Mouse (Mus musculus) embryonic facial prominence, embryonic 14.5 days (tissue): ENCODE measurements around the gene Aste1. TPM values are rescaled to one million over a fixed set of nuclear protein-coding genes. Genes with fewer than 3 reads are reported as not detected.

ENCODE experiments used
- ATAC-seq: fragments of 200-750 bp; cut with Nextera tagmentation; 2 replicates; pipeline ENCODE4 v1.8.0; 2017; ENCODE audit warnings: low read depth, moderate number of reproducible peaks, moderate TSS enrichment
- DNase-seq: peaks from one replicate; pipeline ENCODE4 v3.0.0-alpha.2; 2015; ENCODE audit warnings: low spot score
- H3K27ac ChIP-seq: fragments of 300-500 bp; sonication (generic); replicated peaks from 2 replicates; pipeline ENCODE4 v1.5.1; 2014; ENCODE audit warnings: low read depth, mild to moderate bottlenecking, low read length, moderate library complexity
- H3K27me3 ChIP-seq: fragments of 300-500 bp; sonication (generic); replicated peaks from 2 replicates; pipeline ENCODE4 v1.6.1; 2014; ENCODE audit warnings: low read length; ENCODE audit not compliant: control insufficient read depth, insufficient read depth
- H3K36me3 ChIP-seq: fragments of 300-500 bp; sonication (generic); 2 replicates; pipeline ENCODE4 v1.6.1; 2014; ENCODE audit warnings: low read length, mixed read lengths; ENCODE audit not compliant: control insufficient read depth, insufficient read depth
- H3K4me1 ChIP-seq: fragments of 300-500 bp; sonication (generic); 2 replicates; pipeline ENCODE4 v1.6.1; 2014; ENCODE audit warnings: antibody characterized with exemption, low read length; ENCODE audit not compliant: control insufficient read depth, insufficient read depth
- H3K4me2 ChIP-seq: fragments of 300-500 bp; sonication (generic); 2 replicates; pipeline ENCODE4 v1.6.1; 2014; ENCODE audit warnings: low read depth, mild to moderate bottlenecking, low read length, moderate library complexity, mixed read lengths
- H3K4me3 ChIP-seq: fragments of 300-500 bp; sonication (generic); 2 replicates; pipeline ENCODE4 v1.5.1; 2014; ENCODE audit warnings: low read depth, mild to moderate bottlenecking, low read length
- H3K9ac ChIP-seq: fragments of 300-500 bp; sonication (generic); 2 replicates; pipeline ENCODE4 v1.6.1; 2014; ENCODE audit warnings: low read depth, mild to moderate bottlenecking, low read length, moderate library complexity, mixed read lengths
- H3K9me3 ChIP-seq: fragments of 300-500 bp; sonication (generic); 2 replicates; pipeline ENCODE4 v1.6.1; 2016; ENCODE audit warnings: low read length; ENCODE audit not compliant: control insufficient read depth
- WGBS: fragments of 180-500 bp; shearing (Covaris S2); extraction: QIAGEN DNeasy Blood & Tissue Kit; methylation state at CpG from one replicate; pipeline ENCODE4 v1.1.7; 2014; 5-methylcytosine and 5-hydroxymethylcytosine counted together
- polyA plus RNA-seq: library from polyadenylated mRNA; unstranded; fragments of >200 nt; fragmentation: Nextera tagmentation; extraction: Ambion mirVana; gene quantifications from 2 replicates; pipeline ENCODE4 v1.2.1, GENCODE M21; 2014

Gene Aste1
- polyA plus RNA-seq, 1 experiment from 2014 or later = 12.3 TPM

- ATAC-seq = no peak
- no peak overlapping the region for H3K4me3 ChIP-seq
- no peaks in the 10 kb centered on the region for H3K4me1 ChIP-seq
- H3K4me2 ChIP-seq = no peak overlapping the region
- 65% methylated on average over 7 of the region's 7 CpGs for WGBS
- no peaks in the 10 kb centered on the region for H3K27me3 ChIP-seq
- H3K9me3 ChIP-seq = no peaks in the 10 kb centered on the region
- H3K9ac ChIP-seq = no peak overlapping the region
- no peak overlapping the region for H3K27ac ChIP-seq
- no peak for DNase-seq
- no peaks in the 10 kb centered on the region for H3K36me3 ChIP-seq
Observed at GRCm38 (mm10) chr9:105376411-105376810, 18.8 kb upstream of the Aste1 start.

- ATAC-seq = no peak
- Histone ChIP-seq H3K9me3 (no peaks in the 10 kb centered on the region), H3K4me3 (no peak overlapping the region), H3K9ac (no peak overlapping the region), H3K27me3 (no peaks in the 10 kb centered on the region), H3K27ac (no peak overlapping the region), H3K4me2 (no peak overlapping the region), H3K4me1 (no peaks in the 10 kb centered on the region), H3K36me3 (no peaks in the 10 kb centered on the region)
- DNase-seq = no peak
- 75% methylated on average over 7 of the region's 7 CpGs for WGBS
Observed at GRCm38 (mm10) chr9:105376954-105377530, 18.1 kb upstream of the Aste1 start.

GRCm38 (mm10) chr9:105377622-105378021, 17.6 kb upstream of the Aste1 start:
- Histone ChIP-seq H3K4me2 (no peak overlapping the region), H3K27ac (no peak overlapping the region), H3K4me3 (no peak overlapping the region), H3K9ac (no peak overlapping the region), H3K27me3 (no peaks in the 10 kb centered on the region), H3K4me1 (no peaks in the 10 kb centered on the region), H3K36me3 (no peaks in the 10 kb centered on the region), H3K9me3 (no peaks in the 10 kb centered on the region)
- ATAC-seq (no peak), DNase-seq (no peak)
- WGBS = 57% methylated on average over 3 of the region's 3 CpGs

- no peak overlapping the region for H3K9ac ChIP-seq
- no peaks in the 10 kb centered on the region for H3K36me3 ChIP-seq
- WGBS = 70% methylated on average over 8 of the region's 8 CpGs
- no peak for DNase-seq
- no peaks in the 10 kb centered on the region for H3K4me1 ChIP-seq
- H3K27me3 ChIP-seq = no peaks in the 10 kb centered on the region
- H3K4me2 ChIP-seq = no peak overlapping the region
- no peak; the same call in 1 of the 2 replicates for ATAC-seq
- H3K27ac ChIP-seq = no peak overlapping the region
- no peaks in the 10 kb centered on the region for H3K9me3 ChIP-seq
- no peak overlapping the region for H3K4me3 ChIP-seq
Observed at GRCm38 (mm10) chr9:105379533-105380145, 15.6 kb upstream of the Aste1 start.

GRCm38 (mm10) chr9:105387403-105387802, 7.8 kb upstream of the Aste1 start:
- H3K27ac ChIP-seq = no peak overlapping the region
- no peak overlapping the region for H3K4me3 ChIP-seq
- WGBS = 78% methylated on average over 5 of the region's 5 CpGs
- no peaks in the 10 kb centered on the region for H3K27me3 ChIP-seq
- no peak overlapping the region for H3K4me2 ChIP-seq
- no peaks in the 10 kb centered on the region for H3K36me3 ChIP-seq
- H3K9ac ChIP-seq = no peak overlapping the region
- no peak for DNase-seq
- no peak for ATAC-seq
- H3K9me3 ChIP-seq = no peaks in the 10 kb centered on the region
- H3K4me1 ChIP-seq = no peaks in the 10 kb centered on the region

- 14% methylated on average over 4 of the region's 4 CpGs for WGBS
- Histone ChIP-seq H3K27me3 (no peaks in the 10 kb centered on the region), H3K4me3 (no peak overlapping the region), H3K4me2 (no peak overlapping the region), H3K4me1 (no peaks in the 10 kb centered on the region), H3K36me3 (no peaks in the 10 kb centered on the region), H3K9ac (no peak overlapping the region), H3K27ac (no peak overlapping the region), H3K9me3 (no peaks in the 10 kb centered on the region)
- DNase-seq = peak; percentile 20
- no peak for ATAC-seq
Observed at GRCm38 (mm10) chr9:105389289-105389688, 5.9 kb upstream of the Aste1 start.

GRCm38 (mm10) chr9:105390616-105391015, 4.6 kb upstream of the Aste1 start:
- ATAC-seq = no peak

GRCm38 (mm10) chr9:105394720-105395119, 472 bp upstream of the Aste1 start:
- peaks cover 13% of the 10 kb centered on the region for H3K4me1 ChIP-seq
- no peak for ATAC-seq
- peak overlapping the region; percentile 92; the same call in 1 of the 2 replicates for H3K27ac ChIP-seq
- H3K9me3 ChIP-seq = no peaks in the 10 kb centered on the region
- 14% methylated on average over 11 of the region's 11 CpGs for WGBS
- H3K9ac ChIP-seq = peak overlapping the region; percentile 45; the same call in 1 of the 2 replicates
- H3K4me2 ChIP-seq = peak overlapping the region; percentile 80
- peaks cover 18% of the 10 kb centered on the region; the same call in 1 of the 2 replicates for H3K36me3 ChIP-seq
- DNase-seq = no peak
- H3K27me3 ChIP-seq = no peaks in the 10 kb centered on the region
- H3K4me3 ChIP-seq = peak overlapping the region; percentile 72

More at GRCm38 (mm10) chr9:105390616-105391015, 4.6 kb upstream of the Aste1 start:
- H3K9ac ChIP-seq = no peak overlapping the region
- H3K27me3 ChIP-seq = no peaks in the 10 kb centered on the region
- DNase-seq = no peak
- H3K4me1 ChIP-seq = no peaks in the 10 kb centered on the region
- no peaks in the 10 kb centered on the region for H3K36me3 ChIP-seq
- H3K4me2 ChIP-seq = no peak overlapping the region
- no peaks in the 10 kb centered on the region for H3K9me3 ChIP-seq
- 63% methylated on average over 4 of the region's 5 CpGs for WGBS
- no peak overlapping the region for H3K4me3 ChIP-seq
- H3K27ac ChIP-seq = no peak overlapping the region

- no peak for ATAC-seq
- no peak overlapping the region for H3K9ac ChIP-seq
- peaks cover 50% of the 10 kb centered on the region for H3K36me3 ChIP-seq
- no peak overlapping the region for H3K27ac ChIP-seq
- H3K4me3 ChIP-seq = no peak overlapping the region
- H3K9me3 ChIP-seq = no peaks in the 10 kb centered on the region
- H3K4me1 ChIP-seq = no peaks in the 10 kb centered on the region
- no peak overlapping the region for H3K4me2 ChIP-seq
- 92% methylated on average over 6 of the region's 6 CpGs for WGBS
- H3K27me3 ChIP-seq = no peaks in the 10 kb centered on the region
- no peak for DNase-seq
Observed at GRCm38 (mm10) chr9:105408549-105408948, 13.4 kb downstream of the Aste1 start.
